Mouse (Mus musculus) spleen, adult 18-20 months (tissue): ENCODE measurements around the gene Insyn1.

Experiments
- DNase-seq, 2 experiments: peaks; one replicate each; pipeline ENCODE4 v3.0.0; 2022; ENCODE audit warnings: mixed read lengths in 2 of 2

Gene Insyn1

DNA sequence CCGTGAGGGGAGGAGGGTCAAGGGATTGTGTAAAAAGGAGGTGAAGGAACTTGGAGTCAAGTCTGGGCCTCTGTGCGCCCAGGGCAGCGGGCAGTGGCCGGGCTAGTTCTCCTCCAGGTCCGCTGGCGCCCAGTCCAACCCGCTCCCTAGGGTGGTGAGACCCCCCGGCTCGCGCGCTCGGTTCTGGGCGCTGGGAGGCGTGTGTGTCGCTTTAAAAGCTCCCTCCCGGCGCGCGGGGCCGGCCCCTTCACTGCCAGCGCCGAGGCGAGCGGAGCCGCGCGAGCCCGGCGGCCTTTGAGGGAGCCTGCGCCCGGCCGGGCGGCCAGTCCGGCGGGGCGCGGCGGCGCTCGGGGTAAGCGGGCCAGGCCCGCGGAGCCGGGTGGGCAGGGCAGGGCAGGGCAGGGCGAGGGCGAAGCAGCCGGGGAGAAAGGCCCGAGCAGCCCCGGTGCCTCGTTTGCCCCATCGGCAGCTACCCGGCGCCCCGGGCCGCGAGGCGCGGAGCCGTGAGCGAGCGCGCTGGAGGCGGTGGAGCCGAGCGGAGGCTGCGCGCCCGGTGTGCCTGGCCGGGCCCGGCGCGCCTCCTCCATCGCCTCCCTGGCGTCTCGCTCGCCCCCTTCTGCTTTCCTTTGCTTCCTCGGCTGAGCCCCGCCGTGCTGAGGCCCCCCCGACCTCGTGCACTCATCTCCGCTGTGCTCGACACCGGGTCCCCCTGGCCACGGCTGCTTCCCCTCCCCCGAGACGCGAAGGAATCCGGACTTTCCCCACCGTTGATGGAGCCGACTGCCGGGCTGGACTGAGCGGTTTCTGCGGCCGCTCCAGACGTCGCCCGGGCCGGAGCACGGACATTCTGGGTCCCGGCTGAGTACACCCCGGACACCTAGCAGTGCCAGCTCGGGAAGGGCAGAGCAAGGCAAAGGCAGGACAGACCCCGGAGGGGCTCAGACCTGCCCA lies at the start of gene Insyn1:
Gene Insyn1, plus strand, starts transcription at position 753 of the 951 bp plus-strand sequence.
- DNase-seq = peak in 1 of 2 experiments; percentile 17

DNA sequence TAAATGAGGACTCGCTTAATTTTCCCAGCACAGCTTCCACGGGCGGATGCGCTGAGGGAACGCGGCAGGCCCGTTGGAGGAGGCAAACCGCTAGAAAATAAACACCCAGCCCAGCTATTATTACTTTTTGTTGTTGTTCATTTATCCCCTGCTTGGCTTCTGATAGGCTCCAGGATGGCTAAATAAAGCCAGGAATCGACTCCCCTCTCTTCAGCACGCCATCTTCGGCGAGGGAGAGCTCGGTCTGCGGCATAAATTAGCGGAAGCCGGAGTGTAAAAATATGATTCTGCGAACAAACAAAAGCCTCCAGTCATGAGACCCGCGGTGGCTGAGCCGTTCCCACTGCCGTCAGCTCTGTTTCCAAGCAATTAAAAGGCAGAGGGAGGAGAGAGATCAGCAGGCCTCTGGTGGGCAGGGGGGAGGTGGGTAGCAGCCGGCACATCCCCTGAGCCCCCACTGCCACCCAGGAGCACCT lies 49.4 kb upstream of the Insyn1 start:
- no peak for DNase-seq

DNA sequence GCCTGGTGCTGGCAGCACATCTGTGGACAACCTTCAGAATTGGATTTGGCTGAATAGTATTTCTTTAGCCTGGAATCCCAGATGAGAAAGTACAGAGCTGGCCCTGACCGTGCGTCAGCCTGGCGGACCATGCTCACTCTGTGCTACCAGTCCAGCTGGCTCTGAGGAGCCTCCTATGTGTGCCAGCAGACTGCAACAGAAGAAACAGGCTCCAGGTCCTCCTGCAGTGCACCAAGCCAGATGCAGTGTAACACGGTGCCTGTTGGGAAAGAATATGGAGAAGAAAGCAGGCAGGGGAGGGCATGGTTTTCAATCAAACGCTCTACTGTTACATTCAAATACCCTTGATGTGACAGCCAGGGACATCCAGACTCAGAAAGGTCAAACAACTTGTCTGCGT lies 48.3 kb upstream of the Insyn1 start:
- no peak for DNase-seq

DNA sequence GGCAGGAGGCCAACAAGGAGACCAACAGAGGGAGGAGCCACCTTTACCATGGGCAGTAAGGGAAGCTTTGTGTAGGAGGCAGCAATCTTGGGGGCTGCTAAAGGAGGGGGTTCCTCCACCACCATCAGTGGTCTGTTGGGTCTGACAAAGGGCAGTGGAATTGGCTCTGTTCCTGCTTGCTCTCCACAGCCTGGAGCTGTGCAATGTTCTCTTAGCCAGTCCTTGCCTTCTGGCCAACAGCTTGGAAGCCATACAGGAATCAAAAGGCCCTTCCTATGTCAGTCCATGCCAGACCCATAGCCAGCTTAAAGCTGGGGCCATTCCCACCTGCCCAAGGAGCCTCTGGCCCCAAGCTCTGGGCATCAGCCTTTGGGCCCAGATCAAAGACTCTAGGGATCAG lies 47.8 kb upstream of the Insyn1 start:
- DNase-seq = no peak

DNA sequence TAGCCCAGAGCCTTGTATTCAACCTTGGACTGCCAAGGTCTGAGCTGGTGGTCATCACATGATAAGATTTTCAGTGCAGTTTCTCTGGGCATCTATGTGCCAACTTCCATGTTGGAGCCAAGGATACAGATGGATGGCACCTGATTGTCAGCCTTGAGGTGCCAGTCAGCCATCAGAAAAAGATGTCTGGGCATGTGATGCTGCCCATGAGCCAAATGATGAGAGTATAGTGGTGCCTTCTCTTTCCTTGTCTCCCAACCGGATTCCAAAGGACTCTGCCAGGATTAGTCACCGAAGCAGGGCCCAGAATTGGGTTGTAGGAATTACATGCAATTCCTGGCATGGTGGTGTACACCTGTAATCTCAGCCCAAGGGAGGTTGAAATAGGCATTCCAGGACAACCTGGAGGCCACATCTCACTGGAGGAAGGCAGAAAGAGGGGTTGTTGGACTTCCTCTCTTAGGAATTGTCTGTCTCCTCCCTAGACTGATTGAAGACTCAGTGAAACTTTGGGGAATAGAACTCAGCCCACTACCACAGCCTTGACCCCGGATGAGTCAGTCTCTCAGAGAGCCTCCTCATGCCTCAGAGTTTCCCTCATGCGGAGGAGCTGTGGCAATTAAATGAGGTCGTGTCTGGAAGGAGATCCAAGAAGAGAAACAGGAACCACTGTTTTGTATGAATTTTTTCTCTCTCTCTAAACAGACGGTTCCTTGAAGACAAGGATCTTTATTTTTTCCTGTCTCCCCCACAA lies 46.9 kb upstream of the Insyn1 start:
- DNase-seq = no peak

DNA sequence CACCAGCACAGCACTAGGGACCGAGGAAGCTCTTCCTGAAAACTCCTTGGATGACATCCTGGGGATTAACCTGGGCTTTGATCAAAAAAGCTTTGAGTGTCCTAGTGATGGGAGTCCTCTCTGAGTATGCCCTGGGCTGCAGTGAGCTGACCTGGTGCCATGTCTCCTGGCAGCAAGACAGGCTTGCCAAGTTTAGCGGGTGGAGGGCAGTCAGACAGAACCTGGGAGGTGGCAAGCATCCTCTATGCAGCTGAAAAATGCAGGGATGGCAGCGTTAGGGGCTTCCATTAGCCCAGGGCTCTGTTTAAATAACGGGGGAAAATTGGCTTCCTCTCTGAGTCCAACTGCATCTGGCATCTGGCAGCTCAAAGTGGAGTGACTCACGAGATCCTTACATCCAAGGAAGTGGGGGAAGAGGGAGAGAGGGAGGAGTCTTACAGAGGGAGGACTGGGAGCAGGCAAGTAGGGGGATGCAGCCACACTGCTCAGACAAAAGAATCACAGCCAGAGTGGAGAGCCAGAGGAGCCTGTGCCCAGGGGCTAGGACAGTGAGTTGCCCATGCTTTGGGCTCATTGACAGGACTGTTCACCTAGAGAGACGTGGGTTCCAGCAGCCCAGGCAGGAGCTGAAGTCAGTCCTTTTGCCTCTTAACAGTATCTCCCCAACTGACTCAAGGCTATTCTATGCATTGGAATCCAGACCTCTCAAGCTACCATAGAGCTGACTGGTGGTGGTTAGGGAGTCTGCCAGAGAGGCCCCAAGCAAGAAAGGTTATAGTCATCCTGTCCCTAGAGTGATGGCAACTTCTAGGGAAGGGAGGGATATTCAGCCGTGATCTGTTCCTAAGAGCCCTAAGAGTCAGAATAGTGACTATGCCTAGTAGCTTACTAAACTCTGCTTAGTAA lies 46.0 kb upstream of the Insyn1 start:
- no peak for DNase-seq

DNA sequence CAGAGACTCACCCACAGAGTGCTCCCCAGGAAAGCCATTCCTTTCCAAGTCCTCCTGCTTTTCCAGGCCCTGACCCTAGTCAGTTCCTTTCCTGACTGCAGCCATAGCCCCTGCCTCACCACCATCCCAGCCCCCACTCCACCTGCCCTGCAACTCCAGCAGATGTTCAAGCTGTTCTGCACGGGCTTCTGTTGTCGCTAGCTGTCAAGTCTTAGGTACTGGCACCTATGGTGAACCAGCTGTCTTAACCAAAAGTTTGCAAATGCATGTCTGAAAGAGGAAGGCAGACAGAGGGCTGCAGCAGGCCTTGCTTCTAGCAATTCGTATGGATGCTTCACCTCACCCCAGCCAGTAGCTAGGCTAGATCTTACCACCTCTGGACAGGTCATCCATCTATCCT lies 45.3 kb upstream of the Insyn1 start:
- no peak for DNase-seq

DNA sequence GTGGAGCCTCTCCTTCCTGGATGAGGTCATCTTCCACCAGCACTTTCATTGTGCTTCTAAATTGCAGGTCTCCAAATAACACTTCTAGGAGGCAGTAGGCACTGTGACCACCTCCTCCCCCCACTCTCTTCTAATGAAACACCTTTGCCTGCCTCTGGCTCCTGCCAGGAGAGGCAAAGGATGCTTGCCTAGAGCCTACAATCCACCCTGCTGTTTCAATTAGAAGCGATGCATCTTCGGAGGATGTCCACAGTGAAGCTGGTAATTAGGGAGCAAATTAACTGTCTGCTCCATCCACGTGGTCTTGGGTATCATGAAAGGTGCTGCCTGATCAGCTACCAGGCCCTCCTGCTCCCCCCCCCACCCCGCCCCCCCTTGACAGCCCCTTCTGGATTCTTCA lies 41.6 kb upstream of the Insyn1 start:
- DNase-seq = no peak

DNA sequence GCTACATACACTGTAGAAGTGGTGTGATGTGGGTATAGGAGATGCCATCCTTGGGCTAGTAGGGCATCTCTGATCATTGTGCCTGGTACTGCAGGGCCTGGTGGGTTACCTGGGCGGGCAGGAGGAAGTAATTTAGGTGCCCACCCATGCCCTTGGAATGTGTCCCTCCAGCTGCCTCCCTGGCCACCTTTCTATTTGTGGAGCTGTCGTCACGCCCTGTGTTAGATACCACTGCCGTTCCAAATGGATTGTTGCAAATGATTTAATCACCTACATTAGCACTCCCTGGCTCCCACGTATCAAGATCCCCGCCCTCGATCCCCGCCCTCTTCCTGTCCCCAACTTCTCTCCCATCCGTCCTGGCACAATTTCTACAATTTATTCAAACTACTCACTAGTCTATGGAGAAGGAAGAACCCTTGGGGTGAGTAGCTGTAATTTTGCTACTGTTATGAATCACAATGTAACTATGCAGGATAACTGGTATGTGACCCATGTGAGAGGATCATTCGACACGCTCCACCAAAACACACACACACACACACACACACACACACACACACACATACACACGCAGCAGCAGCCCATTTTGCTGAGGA lies 40.3 kb upstream of the Insyn1 start:
- DNase-seq = no peak

DNA sequence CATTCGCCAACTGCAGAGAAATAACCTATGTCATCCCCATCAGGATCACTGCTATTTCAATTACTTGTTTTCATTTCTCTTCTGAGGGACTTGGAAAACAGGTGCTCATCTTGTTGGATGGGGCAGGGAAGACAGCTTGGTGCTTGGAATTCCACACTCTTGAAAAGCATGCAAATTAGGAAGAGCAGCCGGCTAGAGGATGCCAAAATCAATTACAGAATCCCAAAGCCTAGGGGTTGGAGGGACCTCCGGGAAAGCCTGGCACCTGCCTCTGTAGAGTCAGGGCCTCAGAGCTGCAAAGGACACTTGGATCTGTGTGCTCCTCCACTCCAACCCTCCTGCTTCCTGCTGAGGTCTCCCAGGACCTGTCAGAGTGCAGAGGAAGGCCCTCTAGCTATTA lies 38.9 kb upstream of the Insyn1 start:
- DNase-seq = no peak

DNA sequence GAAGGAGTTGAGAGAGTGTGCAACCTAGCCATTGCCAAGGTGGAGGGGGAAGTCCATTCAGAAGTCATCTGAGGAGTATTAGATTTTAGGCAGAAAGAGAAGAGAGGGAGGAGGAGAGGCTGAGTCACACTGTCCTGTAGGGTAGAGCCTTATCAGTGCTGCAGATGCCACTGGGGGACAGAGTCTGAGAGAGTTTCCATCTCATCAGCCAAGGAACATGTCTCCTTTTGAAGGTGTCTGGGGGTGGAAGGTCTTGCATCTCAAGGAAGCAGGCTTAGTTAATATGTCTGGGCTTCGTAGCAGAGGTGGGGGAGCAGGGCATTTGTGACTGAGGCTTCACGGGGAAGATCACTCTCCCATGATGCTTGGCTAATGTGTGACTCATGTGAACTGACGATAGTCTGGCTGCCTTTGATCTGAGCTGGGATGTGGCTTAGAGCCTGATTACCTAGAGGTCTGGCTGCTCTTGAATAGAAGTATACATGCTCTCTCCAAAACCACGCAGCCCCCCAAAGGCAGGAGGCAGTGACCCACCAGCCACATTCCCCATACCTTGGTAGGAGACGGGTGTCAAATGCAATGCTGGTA lies 34.5 kb upstream of the Insyn1 start:
- no peak for DNase-seq

DNA sequence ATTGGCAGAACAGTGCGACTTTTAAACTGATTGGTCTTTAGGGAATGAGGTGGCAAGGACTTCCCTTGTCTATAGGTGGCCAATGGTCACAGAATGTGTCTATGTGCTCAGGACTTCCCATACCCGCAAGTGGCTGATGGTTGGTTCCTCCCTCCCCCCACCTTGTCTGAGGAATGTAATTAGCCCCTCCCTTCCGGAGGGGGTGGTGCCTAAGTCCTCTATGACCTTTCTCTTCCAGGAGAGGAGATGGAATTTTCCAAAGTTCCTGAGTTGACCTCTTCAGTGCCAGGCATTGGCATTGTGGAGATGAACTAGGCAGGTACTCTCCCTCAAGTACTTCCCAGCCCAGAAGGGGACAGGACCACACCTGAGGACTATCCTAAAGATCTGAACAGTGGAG lies 33.5 kb upstream of the Insyn1 start:
- no peak for DNase-seq

DNA sequence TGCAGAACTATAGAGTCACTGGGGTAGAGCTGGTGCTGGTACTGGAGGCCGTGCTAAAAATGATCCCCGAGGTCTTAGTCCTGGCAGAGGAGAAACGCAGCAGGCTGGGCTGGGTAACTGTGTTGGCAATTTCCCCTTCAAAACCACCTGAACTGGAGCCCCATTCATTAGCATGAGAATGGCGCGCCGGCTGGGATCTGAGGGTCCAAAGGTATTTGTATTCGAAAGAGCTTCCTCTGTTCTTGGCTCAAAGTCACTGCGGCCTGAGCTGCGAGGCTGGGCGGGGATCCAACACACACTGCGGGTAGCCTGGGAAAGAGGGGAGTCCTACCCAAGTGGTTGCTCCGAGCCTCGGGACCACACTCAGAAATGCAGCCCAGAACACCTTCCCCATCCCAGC lies 32.6 kb upstream of the Insyn1 start:
- no peak for DNase-seq

DNA sequence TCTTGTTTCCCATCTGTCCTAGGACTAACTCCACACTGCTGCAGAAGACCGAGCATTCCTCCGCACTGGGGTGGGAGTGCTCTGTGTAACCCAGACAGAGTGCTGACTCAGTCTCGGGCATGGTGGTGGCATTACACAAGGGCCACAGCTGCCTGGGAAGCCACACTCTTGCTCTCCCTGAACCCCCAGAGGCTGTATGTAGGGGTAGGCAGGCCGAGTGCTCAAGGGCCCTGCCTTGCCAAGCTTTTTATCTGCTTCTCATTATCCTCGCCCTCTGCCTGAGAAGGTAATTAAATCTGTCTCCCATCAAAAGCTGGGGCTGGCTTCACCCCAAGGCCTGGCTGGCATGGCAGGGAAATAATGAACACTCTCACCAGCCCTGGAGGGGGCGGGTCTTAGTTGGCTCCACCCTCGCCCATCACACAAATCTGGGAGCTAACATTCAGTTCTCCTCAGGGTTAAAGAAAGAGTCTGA lies 30.9 kb upstream of the Insyn1 start:
- DNase-seq = no peak

DNA sequence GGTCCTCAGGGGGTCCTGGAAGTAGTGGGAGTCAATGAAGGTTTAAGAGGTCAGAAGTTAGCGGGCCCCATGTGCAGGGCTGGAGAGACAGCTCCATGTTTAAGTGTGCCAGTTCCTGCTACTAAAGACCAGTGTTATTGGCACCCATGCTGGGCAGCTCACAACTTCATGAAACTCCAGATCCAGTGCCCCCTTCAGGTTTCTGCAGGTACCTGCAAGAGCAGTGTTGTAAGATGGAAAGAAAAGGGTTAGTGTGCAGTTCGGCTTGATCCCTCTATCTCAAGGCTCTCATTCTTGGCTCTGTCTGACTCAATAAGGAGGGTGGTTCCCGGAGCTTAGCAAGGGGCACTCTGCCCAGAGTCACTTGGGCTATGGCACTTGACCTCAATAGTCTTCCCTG lies 30.1 kb upstream of the Insyn1 start:
- no peak for DNase-seq

DNA sequence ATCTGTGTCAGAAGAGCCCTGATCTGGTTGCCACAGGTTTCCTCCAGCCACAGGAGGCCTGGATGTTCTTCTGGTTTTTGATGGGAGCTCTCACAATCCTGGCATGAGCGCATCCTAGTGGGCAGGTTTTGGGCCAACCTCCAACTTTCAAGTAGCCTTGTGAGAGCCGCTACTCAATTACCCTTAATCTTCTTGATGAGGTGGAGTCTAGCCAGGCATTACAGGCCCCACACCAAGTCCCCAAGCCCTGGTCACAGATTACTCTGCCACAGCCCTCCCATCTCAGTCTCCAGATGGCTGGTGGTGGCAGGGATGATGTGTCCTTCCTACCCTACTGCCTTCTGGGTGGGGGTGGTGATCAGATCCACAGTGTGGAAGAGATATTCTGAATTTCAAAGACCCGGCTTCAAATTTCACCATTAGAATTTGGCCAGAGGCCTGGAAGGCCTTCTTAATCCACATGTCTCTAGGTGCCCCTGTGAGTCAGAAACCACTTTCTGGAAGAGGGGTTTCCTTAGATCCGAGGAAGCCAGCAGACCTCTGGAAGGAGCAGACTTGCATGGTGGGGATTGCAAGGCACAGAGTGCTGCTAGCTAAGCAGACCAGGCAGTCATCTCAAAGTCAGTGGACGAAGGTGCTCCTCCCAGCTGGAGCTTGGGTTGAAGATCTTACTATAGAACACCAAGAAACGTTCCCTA lies 29.4 kb upstream of the Insyn1 start:
- no peak for DNase-seq

DNA sequence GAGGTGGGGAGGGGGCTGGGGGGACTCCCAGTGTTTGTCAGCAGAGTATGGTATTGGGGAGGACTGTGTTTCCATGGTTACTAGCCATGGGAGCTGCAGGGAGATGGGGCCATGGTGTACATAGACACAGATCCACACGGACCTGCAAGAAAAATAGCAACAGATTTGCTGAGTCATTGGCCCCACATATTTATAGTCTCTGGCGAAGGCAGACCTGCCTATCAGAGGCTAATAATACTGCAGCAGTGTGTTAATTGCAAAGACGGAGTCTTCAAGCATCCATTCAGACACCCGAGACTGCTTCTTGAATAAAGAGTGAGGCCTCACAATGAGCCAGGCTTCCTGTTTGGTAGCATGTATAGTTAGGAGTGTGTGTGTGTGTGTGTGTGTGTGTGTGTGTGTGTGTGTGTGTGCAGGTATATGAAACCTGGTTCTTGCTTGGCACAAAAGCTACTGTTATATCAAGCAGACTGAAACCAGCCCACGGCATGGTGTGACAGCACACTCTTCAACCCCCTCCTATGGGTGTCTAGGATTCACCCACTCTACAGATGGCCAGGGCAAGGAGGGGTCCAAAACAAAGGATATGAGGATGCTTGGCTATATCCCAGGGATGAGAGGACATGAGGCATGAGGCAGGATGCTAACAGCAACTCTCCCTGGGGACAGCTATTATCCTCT lies 20.9 kb upstream of the Insyn1 start:
- no peak for DNase-seq

DNA sequence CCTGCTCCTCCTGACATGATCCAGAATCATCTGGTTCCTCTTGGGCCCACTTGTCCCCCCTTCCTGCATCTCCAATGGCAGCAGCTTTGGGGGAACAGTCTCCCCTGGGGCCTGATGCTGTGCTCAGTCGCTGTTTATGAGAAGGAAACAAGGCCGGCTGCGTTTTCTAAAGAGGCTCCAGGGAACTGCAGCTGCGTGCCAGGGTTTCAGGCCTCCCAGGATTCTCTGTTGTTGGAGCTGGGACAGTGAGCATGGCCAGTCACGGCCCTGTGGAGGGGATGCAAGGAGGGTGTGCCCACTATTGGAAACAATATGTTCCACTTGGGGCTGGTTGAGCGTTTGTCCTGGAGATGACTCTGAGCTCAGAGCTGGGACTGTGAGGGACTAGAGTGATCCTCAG lies 17.9 kb upstream of the Insyn1 start:
- no peak for DNase-seq

DNA sequence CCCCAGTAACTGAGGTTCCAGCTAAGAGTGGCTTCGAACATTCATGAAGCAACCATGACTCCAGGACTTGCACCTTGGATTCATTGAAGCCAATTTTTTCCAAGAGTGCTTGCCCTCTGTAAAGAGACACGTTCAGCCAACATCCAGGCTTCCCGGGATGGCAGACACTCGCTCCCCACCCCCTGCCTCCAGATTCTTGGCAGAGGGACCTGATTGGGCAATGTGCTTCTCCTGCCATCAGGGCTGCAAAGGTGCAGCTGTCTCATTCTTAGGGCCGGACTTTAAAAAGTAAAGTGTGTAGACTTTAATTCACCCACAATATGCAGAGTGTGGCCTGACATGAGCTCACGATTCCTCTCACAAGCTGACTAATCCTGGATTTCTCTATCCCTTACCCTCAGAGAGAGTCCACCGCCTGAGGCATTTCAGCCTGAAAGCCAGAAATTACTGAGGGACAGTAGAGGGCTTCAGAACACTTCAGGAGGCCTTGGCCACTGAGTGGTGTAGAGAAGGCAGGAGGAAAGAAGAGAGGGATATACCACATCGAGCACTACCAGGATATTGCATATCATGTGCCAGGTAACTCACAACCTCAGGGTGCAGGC lies 15.1 kb upstream of the Insyn1 start:
- no peak for DNase-seq

DNA sequence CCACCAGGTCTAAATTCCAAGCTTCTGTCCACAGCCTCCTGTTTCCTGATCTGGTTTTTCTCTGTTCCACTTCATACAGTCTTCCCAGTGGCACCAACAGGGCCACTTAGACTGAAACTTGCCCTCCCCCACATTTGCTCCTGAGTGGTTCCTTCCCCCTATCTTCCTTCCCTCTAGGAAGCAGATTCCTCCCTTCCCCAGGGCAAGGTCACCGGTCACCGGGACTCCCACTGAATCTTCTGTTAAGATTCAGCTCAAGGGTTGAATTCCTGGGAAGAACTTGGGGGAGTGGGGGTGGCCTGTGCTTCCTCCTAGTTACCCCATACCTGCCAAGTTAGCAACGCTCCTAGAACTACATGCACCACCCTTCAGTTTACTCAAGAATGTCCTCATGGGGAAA lies 1.3 kb upstream of the Insyn1 start:
- no peak for DNase-seq
